Mouse (Mus musculus) embryonic fibroblast, embryonic 13.5 days (primary cell): ENCODE measurements around the gene Rassf7.

Experiments
- CTCF ChIP-seq: IDR thresholded peaks from 2 replicates; pipeline ENCODE4 v1.5.1; 2011; ENCODE audit warnings: mild to moderate bottlenecking, control low read depth, low read length, moderate library complexity, borderline replicate concordance; ENCODE audit not compliant: insufficient read depth
- POLR2A ChIP-seq: IDR thresholded peaks from 2 replicates; pipeline ENCODE4 v1.6.1; 2011; ENCODE audit warnings: low read depth, mild to moderate bottlenecking, control low read depth, low read length, moderate library complexity

GRCm38 (mm10) chr7:141169866-141170265 lies 45.8 kb upstream of the Rassf7 start:
- no peak for TF ChIP-seq CTCF
- no peak for TF ChIP-seq POLR2A
